Mouse (Mus musculus) telencephalon, adult 2 months (tissue): Measurements from ENCODE around the gene Npas4.
"Not testable (repeated sequence)": the region's sequence is repeated elsewhere in the genome, so short reads cannot be mapped to it uniquely, and the experiment has no call there.

Source experiments
- DNase-seq: peaks from one replicate; pipeline ENCODE4 v3.0.0-alpha.2; 2011; ENCODE audit warnings: low read depth, low spot score

Npas4 gene

GRCm38 (mm10) chr19:4990256-4990625 is at the start of gene Npas4:
TSS of gene Npas4 (minus strand) at chr19:4990316.
- no peak for DNase-seq

- DNase-seq = no peak
These were observed 49.4 kb upstream of the Npas4 start for GRCm38 (mm10) chr19:5039301-5040114.

- peak; percentile 86 for DNase-seq
These were observed 48.6 kb upstream of the Npas4 start, which contains the start of the genes B4gat1 and AC124502.3 for GRCm38 (mm10) chr19:5038709-5039156. TSS of gene B4gat1 (plus strand) at chr19:5038826. TSS of gene AC124502.3 (plus strand) at chr19:5038891.

- DNase-seq = peak; percentile 77
These were observed 47.8 kb upstream of the Npas4 start for GRCm38 (mm10) chr19:5037678-5038571.

GRCm38 (mm10) chr19:5036577-5036976 is 46.5 kb upstream of the Npas4 start:
- no peak for DNase-seq

GRCm38 (mm10) chr19:5032686-5033085 is 42.6 kb upstream of the Npas4 start:
- DNase-seq = no peak

GRCm38 (mm10) chr19:5026111-5026510 is 36.0 kb upstream of the Npas4 start:
- DNase-seq = no peak

- peak; percentile 85 for DNase-seq
These were observed 33.7 kb upstream of the Npas4 start, which contains the start of gene Slc29a2 for GRCm38 (mm10) chr19:5023621-5024479. TSS of gene Slc29a2 (plus strand) at chr19:5023860.

GRCm38 (mm10) chr19:5021416-5021815 is 31.3 kb upstream of the Npas4 start:
- DNase-seq = no peak

- DNase-seq = no peak
These were observed 28.1 kb upstream of the Npas4 start for GRCm38 (mm10) chr19:5018191-5018590.

- no peak for DNase-seq
These were observed 27.5 kb upstream of the Npas4 start for GRCm38 (mm10) chr19:5017611-5018010.

GRCm38 (mm10) chr19:5016782-5017181 is 26.7 kb upstream of the Npas4 start:
- no peak for DNase-seq

GRCm38 (mm10) chr19:5016221-5016742 is 26.2 kb upstream of the Npas4 start:
- DNase-seq = no peak

GRCm38 (mm10) chr19:5014961-5015398 is 24.9 kb upstream of the Npas4 start:
- no peak for DNase-seq

GRCm38 (mm10) chr19:5013138-5013537 is 23.0 kb upstream of the Npas4 start:
- DNase-seq = no peak

GRCm38 (mm10) chr19:5004925-5005324 is 14.8 kb upstream of the Npas4 start:
- DNase-seq = no peak

GRCm38 (mm10) chr19:5003644-5004043 is 13.5 kb upstream of the Npas4 start:
- not testable (repeated sequence) for DNase-seq

GRCm38 (mm10) chr19:5001666-5002406 is 11.7 kb upstream of the Npas4 start:
- peak; percentile 98 for DNase-seq

GRCm38 (mm10) chr19:4999445-5000140 is 9.5 kb upstream of the Npas4 start:
- DNase-seq = peak; percentile 79

GRCm38 (mm10) chr19:4994043-4994442 is 3.9 kb upstream of the Npas4 start:
- DNase-seq = peak; percentile 97
